Mouse (Mus musculus) liver, adult 2 months (tissue): ENCODE data around the gene Cep290.

Source experiments
- CTCF ChIP-seq: fragments of 200-500 bp; IDR thresholded peaks from 2 replicates; pipeline ENCODE4 v1.5.1; 2011; ENCODE audit warnings: low read depth, low read length, control low read depth
- POLR2A ChIP-seq: fragments of 200-500 bp; IDR thresholded peaks from 2 replicates; pipeline ENCODE4 v1.6.1; 2011; ENCODE audit warnings: low read length, control low read depth; ENCODE audit not compliant: insufficient read depth; ENCODE audit errors: extremely low read depth

DNA sequence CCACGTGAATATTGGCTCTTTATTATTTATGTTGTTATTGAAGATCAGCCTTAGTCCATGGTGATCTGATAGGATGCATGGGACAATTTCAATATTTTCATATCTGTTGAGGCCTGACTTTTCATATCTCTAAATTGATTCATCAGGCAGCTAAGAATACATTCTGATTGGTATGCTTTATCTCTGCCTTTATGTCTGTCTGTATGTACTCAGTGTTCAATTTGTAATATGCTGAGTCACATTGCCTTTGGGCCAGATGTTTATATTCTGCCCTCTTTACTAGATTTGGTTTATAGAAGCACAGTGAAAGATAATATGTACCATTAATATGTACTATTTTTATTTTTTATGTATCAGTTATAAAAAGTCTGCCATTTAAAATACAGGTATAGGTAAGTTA lies 20.8 kb downstream of the Cep290 start:
- TF ChIP-seq CTCF (no peak), POLR2A (no peak)
